Mouse (Mus musculus): ENCODE measurements around the gene Tmcc3.

Gene Tmcc3

DNA sequence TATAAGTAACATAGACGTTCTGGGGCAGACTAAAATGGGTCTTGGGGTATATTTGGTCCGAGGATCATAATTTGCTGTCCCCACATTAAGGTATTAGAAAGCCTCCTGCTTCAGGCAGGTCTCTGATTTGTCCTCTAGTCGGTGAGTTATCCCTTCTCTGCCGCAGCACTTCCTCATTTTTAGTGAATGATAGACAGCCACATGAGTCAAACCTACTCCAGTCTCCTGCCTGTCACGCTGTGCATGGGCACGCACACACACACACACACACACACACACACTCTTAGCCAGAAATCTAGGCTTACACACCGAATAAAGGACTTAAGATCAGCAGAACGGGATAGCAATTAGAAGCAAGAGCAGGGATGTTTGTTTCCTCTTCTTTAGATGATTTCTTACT is 21.6 kb downstream of the Tmcc3 start:
- DNase-seq, result peak; percentile 42 to 50

DNA sequence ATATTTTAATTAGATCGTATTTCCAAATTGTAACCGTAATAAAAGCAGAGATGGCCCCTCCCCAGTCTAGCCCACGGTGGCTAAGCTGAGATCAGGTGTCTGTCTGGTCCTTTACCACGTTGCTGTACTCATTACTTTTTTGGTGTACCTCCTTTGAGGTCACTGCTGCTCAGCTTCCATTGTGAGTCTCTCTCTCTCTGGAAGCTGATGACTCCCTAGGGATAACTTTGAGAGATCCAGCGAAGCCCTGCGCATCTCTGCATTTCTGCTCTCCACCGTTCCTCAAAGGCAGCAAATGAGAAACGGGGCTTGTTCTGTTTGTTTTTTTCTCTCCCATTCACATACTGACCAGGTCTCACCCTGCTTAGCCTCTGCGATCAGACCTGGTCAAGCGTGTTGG is 23.3 kb downstream of the Tmcc3 start:
- DNase-seq, result no peak

DNA sequence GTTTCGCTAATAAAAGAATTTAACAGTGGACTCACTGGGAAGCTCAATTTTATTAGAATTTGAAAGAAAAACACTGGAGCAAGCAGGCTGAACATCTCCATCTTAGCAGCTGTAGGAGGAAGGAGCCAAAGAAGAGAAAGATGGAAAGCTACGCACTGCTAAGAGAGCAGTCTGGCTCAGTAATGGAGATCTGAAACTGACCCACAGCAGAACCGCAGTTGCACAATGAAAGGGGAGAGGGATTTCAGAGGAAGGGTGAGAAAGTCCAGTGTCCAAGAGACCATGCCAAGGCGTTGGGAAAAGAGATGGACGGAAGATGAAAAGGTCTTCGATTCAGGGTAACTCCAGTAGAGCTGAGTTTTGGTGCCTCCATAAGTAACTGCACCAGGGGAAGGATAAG is 24.3 kb downstream of the Tmcc3 start:
- no peak for DNase-seq

DNA sequence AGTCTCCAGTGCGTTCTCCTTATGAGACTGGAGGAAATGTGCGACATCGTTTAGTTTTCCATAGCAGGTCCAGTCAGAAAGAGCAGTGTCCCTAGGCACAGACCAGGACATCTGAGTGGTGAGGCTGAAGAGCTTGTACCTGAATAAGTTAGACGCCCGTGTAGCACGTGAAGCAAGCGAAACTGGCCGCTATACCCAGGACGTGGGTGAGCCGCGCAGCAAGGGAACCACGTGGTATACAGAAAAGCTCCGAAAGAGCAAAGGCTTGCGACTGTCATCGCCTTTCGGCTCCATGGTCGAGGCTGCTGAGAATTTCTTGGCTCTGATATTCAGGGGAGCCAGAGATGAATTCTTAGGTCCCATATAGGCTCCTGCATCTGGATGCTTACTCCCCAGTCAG is 29.8 kb downstream of the Tmcc3 start:
- no peak for DNase-seq

DNA sequence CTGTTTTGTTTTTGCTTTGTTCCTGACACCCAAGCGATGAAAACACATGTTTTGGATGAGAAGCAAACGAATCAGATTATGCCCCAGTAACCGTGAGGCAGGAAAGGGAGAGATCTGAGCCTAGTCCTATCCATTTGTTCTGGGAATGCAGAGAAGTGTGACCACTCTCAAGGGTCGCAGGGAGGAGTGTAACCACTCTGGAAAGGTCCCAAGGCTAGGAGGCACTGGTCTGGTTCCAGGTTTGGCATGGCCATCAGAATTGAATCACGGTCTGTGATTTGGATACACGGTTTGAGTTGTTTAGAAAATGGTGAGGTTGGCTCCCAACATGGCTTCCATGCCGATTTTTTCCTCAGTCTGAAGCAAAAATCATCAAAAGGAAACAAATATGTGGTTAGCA is 30.5 kb downstream of the Tmcc3 start:
- DNase-seq, result no peak

DNA sequence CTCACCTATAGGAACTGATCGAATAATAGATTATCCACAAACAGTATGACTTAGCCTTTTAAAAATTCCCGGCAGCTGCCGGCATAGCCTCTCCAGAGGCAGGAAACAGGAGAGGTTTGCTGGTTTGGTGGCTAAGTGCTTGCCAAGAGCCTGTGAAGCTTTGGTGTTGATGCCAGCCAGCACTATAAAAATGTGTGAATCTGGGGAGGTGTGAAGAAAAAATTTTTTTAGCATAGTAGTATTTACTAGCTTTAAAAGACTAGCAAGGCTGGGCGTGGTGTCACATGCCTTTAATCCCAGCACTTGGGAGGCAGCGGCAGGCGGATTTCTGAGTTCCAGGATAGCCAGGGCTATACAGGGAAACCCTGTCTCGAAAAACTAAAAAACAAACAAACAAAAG is 31.8 kb downstream of the Tmcc3 start:
- no peak for DNase-seq

DNA sequence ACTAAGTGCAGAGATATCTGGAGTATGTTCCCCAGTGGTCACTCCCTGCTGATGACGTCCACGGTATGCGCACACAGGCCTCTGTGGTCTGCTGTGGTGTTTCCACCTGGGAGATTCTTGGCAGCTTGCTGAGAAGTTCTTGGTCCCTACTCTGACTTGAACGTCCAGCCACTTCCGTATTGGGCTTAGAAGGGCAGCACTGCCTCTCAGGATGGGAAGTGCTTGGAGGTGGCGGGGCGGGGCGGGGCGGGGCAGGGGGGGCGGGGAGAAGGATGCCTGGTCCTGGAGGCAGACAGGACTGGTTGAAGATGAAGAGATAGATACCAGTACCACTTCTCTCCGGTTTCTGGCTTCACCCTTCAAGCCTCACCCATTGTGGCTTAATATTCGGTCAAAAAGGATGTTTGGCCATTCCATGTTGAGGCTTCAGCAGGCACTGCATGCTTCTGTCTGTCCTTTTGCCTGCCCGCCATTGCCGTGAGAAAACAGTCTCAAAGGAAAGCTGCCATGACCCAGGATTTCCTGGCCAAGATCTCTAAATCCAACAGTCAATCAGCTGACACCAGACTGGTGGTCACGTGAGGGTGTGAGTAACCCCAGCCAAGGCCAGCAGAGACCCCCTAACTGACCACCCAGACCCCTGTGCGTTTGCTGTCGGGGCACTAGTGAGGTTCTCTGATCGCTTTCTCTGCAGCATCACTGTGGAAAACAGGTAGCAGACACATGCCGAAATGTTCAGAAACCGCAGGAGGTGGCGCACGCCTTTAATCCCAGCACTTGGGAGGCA is 33.1 kb downstream of the Tmcc3 start:
- DNase-seq, result no peak

DNA sequence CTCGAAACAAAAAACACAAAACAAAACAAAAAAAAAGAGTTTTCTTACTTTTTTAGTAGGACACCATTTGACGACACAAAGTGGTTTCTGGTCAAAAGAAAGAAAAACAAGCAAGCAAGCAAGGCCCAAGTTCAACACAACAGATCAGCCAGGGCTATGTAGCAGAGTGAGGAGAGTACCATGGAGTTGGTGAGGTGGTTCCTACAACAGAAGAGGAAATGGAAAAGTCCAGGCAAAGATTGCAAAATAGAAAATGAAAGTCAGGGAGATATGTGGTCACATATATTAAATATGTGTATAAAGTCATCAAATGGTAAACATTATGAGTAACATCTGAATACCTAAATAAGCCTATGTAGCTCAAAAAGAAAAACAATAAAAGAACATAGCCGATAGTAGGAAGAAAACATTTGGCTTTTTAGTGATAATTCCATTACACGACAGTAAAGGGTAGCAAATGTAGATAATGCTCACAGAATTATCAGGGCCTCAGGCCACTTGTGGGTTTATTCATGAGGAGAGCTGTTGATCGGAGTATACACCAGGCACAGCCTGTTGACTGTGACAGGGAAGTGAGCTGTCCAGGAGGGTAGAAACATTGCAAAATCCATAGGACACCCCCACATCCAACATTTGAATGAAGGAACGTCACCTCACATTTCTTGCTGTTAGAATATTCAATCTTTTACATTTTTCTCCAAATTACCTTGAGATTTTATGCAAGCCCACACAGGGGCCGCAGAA is 33.9 kb downstream of the Tmcc3 start:
- DNase-seq, result no peak

DNA sequence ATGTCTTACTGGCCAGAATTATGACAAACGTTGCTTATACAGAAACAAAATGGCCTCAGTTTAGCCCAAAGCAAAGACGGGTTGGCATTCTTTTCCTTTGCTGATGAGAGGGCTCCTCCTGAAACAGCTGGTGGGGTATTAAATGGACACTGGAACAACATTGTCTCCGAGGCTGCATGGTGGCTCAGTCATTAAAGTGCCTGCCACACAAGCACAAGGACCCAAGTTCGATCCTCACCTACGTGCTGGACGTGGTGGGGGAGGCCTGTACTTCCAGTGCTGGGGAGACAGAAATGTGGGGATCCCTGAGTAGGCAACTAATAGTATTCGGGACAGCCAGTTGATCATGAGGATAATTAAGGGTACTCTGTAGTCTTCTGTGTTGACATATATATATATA is 34.8 kb downstream of the Tmcc3 start:
- DNase-seq, result no peak

DNA sequence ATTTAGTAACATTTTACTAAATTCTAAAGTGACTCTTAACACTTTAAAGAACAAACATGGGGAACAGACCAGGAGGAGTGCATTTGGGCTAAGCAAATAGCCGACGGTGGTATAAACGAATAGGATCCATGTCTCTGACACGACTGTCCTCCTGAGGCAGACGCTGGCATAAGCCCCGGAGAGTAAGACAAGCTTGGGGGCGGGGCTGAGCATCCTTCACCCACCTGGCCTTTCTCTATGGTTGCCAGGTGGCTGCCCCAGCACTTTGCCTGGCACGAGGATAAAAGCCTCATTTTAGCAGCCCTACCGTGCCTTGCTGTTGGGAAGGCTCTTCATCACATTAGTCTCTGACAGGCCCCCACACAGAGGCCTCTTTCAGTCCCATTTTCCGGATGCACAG is 35.5 kb downstream of the Tmcc3 start:
- no peak for DNase-seq

DNA sequence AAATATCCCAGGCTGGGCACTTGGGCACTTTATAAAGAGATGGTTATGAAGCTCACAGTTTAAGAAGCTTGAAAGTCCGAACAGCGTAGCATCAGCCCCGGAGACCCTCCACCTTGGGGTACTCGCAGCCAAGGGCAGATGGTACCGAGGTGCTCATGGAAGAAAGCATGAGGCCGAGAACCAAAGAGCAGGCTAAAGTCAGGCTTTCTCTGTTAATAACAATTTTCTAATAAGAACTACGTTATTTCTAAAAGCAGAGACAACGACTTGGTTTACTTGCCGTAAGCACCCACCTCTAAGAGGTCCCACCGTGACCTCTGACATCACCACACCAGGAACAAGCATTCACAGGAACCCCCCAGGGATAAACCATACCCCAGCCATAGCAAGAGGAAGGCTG is 36.2 kb downstream of the Tmcc3 start:
- DNase-seq, result no peak

DNA sequence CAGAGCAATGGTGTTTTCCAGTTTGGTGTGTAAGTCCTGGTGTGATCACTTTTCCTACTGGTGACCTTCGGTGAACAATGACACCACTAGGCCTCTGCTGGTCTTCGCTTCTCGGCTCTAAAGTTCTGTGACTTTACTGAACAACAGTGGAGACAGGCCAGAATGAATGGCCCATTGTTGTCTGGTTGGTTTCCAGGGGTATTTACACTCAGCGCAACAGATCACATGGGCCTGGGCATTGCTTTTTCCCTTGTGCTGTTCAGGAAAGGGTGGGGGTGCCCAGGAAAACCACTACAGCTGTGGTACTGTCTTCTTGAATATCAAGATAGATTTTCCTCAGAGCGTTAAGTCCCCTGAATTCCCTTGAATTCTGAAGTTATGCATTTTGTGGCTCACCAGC is 38.5 kb downstream of the Tmcc3 start:
- DNase-seq, result no peak

DNA sequence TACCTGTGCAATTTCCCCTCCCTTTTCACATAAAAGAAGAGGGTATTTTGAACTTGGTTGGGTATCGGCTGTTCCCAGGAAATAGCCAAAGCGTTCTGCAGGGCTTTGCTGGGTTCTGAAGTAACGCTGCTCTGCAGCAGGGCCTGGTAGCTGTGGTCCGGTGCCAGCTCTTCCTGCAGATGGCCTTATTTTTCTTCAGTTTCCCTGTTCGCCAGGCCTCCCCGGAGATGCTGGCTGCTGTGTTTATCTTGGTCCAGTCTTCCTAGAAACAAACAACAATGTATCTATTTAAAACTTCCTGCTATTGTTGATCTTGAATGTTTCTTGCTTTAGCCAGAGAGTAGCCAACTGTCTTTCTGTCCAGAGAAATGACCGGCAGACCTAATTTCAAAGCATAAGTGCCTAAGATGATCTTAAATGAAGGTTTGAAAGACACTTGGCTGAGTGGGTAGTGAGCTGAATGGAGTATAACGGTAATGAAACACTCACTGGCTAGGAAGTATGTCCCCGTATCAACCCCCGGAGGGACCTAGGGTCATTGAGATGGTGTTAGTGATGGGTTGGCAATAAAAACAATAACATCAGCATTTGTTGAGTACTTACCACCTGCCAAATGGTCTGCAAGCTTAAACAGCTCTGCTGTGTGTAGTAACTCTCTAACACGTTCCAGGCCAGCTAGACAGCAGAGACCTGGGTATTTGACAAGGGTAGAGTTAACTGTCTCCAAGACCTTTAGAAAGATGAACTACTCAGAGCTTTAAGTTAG is 39.3 kb downstream of the Tmcc3 start:
- no peak for DNase-seq

DNA sequence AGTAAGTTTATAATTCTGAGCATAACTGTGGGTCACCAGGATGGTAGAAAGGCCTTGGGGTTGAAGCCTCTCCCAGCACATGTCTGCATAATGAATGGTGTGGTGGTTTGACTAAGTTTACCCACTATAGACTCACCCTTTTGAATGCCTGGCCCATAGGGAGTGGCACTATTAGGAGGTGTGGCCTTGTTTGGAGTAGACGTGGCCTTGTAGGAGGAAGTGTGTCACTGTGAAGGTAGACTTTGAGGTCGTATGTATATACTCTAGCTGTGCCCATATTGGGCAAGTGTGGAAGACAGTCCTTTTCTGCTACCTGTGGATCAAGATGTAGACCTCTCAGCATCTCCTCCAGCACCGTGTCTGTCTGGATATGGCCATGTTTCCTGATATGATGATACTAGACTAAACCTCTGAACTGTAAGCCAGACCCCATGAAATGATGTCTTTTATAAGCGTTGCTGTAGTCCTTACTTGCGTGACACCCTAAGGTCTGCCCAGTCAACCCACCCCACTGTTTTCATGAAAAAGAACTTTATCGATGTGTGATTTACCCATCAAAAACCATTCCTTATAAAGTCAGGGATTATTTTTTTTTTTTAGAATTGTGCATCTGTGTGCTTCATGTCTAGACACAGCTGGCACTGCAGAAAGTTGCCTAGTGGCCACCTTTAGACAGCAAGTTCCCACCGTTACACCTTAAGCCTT is 40.6 kb downstream of the Tmcc3 start:
- no peak for DNase-seq

DNA sequence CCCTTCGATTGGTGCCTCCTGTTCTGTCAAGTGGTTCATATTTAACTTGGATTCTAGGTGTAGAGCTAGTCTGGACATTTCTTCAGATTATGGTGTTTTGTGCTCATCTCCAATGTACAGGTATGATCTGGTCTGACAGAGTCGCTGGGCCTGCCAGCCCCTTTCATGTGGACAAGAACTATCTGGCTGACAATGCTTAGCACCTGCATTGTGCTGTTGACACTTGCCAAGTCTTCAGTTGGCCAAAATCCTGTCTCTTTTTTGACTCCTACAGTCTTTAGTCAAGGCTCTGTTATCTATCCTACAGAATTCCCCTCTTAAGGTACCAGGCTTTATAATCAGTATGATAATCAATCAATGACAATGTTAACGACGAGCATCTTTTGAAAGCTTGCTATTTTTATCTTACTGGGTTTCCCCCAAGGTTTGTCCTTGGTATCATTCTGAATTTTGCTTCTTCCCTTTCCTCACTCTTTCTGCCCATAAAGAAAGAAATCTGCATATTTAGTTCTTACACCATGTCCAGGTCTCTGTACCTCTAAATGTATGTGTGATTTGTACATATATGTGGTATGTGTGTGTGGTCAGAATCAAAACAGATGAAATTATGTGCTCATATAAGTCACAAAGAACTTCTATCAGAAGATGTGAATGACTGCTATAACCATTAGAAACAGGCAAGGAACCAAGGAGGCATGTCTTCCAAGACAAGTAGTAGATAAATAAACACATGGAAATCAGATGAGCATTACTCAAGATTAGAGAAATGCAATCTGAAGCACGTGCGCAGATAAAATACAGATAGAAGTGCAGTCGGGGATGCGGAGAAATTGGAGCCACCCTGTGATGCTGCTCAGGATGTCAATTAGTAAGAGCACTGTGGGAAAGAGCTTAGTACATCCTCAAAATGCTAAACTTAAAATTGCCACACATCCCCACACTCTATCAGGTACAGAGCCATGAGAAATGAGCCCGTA is 41.4 kb downstream of the Tmcc3 start:
- no peak for DNase-seq

DNA sequence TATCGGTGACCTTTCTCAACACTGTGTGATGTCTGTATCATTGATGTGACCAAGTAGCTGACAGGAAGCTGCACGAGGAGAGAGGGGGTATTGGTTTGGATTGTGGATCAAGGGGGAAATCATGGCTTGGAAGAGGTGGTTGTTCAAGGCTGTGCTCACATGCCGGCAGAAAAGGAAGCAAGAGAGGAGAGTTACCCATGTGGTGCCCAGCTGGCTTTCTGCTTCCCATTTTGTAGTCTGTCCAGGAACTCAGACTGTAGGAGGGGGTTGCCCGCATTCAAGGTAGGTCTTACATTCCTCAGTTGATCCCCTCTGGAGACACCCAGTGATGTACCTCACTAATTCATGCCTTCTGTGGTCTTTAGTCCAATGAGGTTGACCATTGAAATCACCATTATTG is 42.3 kb downstream of the Tmcc3 start:
- peak; percentile 27 to 31 for DNase-seq

DNA sequence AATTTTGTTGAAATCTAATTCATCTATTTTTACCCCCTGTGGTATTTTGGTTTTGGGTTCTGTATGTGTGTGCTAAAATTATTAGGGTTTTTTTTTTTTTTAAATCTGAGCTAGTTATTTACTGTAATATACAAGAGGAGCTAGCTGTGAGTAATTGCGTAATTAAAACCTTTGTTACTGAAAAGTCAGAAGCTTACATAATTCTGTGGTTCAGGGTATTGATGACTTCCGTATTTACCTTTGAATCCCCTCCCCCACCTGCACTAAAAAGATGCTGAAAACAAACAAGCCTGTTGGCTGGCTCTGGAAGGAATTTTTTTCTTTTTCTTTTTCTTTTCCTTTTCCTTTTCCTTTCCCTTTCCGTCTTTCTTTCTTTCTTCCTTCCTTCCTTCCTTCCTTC is 42.7 kb downstream of the Tmcc3 start:
- no peak for DNase-seq

DNA sequence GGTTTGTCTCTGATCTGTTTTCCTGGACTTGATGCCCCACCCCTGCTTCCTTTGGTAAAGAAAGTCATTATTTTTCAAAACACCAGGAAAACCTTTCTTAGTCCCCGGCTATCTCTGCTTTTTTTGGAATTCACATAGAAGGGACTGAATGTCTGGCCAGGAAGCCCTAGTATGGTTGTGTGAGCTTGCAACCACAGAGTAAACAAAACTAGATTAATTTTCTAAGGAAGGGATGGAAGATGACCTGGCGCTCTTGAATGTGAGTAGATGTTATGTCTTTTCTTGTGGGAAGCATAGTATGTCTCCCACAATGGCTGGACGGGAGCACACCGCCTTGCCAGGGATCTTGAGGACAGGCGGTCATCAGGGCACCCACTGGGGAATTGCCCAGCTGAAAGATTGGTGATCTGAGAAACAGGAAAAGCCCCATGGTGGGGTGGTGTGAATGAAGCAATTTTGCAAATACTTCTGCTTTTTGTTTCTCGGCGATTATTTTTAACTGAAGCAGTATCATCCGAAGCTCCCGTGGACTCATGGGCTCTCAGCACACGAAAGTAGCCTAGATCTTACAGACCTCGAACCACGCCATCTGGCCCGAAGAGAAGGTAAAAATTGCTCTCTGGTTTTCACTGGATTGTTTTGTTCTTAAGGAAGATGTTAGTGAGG is 44.9 kb downstream of the Tmcc3 start:
- DNase-seq, result peak; percentile 66 to 71

DNA sequence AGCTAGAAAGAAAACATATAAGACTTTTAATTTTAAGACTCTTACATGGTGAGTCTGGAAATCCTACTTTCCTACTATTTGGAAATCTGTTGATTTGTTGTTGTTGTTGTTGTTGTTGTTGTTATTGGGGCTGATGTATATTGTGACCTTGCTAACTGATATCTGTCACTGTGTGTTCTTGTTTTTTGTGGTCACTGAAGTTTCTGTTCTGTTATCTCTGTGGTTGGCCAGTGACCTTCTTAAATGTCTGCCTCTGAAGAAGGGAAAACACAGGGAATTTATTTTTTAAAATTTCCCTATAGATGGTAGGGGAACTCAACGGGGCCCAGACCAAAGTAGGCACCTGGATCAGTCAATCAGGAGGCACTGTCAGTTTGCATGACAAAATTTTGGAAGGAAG is 48.9 kb downstream of the Tmcc3 start:
- no peak for DNase-seq

DNA sequence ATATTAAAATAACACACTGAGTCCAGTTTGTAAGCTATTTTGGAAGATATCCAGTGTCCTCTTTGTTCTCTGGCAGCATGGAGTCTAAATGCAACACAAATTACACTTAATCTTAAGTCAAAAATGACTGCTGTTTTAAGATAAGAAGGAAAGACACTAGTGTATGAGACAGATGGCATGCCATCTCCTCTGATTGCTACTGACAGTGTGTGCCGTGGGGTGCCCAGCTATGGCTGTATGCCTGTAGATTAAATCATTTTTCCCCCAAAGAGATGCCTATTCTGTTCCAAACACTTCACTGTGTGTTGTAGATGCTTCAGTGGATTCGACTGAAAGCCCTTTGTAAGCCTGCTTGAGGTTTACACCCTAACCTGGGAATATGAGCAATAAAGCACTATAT is 59.5 kb downstream of the Tmcc3 start:
- no peak for DNase-seq

DNA sequence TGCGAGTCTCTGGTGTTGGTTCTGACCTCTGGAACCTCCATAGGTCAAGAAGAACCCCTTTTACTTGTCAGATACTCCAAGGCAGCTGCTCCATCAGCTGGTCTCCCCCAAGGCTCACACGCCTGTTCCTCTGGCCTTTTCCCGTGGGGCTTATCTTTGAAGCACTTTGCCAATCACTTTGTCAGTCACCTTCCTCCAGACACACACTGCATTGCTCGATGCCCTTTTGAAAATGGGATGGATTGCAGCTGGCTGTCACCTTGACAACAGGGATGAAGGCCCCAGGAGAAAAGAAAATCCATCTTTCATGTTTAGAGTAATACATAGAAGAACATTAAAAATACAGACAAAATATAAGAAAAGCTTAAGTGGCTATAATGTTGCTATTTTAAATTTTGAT is 65.2 kb downstream of the Tmcc3 start:
- no peak for DNase-seq

Data from B cell, adult 2 months (primary cell).